8 mouse cellular contexts compared by ENCODE assay signal in the genomic region with DNA sequence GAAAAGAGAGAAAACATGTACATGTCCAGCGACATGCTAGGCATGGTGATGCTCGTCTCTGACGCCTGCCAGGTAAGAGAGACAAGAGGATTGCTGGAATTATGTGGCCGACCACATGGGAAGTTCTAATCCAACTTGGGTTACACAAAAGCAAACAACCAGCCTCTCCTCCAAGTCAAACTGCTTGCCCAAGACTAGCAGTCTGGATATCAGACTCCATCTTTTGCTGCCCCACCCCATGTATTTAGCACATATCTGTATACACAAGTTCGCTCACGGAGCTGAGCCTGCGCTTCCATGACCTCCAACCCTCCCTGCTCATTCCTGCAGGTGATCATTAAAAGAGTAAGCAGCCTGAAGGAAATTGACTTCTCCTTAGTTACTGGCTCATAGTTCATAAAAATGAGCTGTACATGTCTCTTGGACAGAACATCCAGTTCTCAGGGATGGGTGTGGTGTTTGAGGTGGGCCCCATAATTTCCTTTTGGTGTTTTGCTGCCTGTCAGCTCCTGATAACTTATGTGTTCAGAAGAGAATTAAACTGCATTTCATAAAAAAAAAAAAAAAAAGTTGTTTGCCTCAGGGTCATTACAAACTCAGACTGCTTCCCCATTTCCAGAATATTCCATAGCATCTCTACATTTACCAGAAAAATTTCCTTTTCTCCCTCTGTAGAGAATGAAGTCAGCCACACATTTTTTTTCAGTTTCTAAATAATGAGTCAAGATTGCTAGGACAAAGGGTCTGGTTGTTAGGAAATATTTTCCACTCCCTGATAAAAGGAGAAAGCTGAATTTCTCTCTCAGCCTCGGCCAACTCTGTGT. TPM values are rescaled to one million over a fixed set of nuclear protein-coding genes. Genes with fewer than 3 reads are reported as not detected.
DNase-seq lines count a peak whose midpoint lies in the region; ATAC-seq lines count a peak whose summit lies in the region.

No protein-coding gene starts in this region.

- H3K9ac ChIP-seq in intestine, embryonic 14.5 days (ENCODE audit: low read length) = no peak overlapping the region
- H3K9ac ChIP-seq in midbrain, embryonic 12.5 days (replicated peaks) = no peak overlapping the region

- peaks cover 30% of the 10 kb centered on the region for H3K36me3 ChIP-seq in erythroblast, embryonic 14.5 days (ENCODE audit: control insufficient read depth)
- H3K36me3 ChIP-seq in intestine, embryonic 14.5 days (ENCODE audit: control insufficient read depth, insufficient read depth, low read length) = no peaks in the 10 kb centered on the region
- no peaks in the 10 kb centered on the region for H3K36me3 ChIP-seq in midbrain, embryonic 12.5 days

- WGBS in intestine, embryonic 14.5 days = 71% methylated on average over 8 of the region's 8 CpGs
- WGBS in midbrain, embryonic 12.5 days = 81% methylated on average over 8 of the region's 8 CpGs

- no peak for ATAC-seq in intestine, embryonic 14.5 days (replicated peaks; ENCODE audit: low FRiP score, low TSS enrichment, low read depth)
- no peak for ATAC-seq in midbrain, embryonic 12.5 days (ENCODE audit: low FRiP score, low read depth)
- ATAC-seq in activated CD4-positive, CD25-positive, alpha-beta regulatory T cell, adult 4 months = no peak
- ATAC-seq in inflammation-experienced regulatory T-cells, adult 6 months = no peak

- peak; percentile 25 for DNase-seq in kidney, adult 9 months
- DNase-seq in kidney, postnatal 10 days = no peak
- no peak for DNase-seq in intestine, embryonic 14.5 days (ENCODE audit: low spot score)
- no peak for DNase-seq in urinary bladder, postnatal 36 days (ENCODE audit: low spot score in 2 of 2)

- H3K9me3 ChIP-seq in erythroblast, embryonic 14.5 days (ENCODE audit: control insufficient read depth, low read length) = peaks cover 2% of the 10 kb centered on the region; the same call in 1 of the 2 replicates
- H3K9me3 ChIP-seq in intestine, embryonic 14.5 days (ENCODE audit: control insufficient read depth, low read length) = no peaks in the 10 kb centered on the region
- H3K9me3 ChIP-seq in midbrain, embryonic 12.5 days = no peaks in the 10 kb centered on the region

- H3K27ac ChIP-seq in intestine, embryonic 14.5 days (ENCODE audit: low read depth) = peak overlapping the region; percentile 64; the same call in 1 of the 2 replicates
- no peak overlapping the region for H3K27ac ChIP-seq in midbrain, embryonic 12.5 days (replicated peaks)

- H3K4me3 ChIP-seq in erythroblast, embryonic 14.5 days (replicated peaks) = peak overlapping the region; percentile 72
- H3K4me3 ChIP-seq in intestine, embryonic 14.5 days (ENCODE audit: low read depth, low read length) = peak overlapping the region; percentile 69
- H3K4me3 ChIP-seq in midbrain, embryonic 12.5 days = peak overlapping the region; percentile 73

- peak overlapping the region; percentile 94 for H3K4me2 ChIP-seq in intestine, embryonic 14.5 days (ENCODE audit: low read length)
- peak overlapping the region; percentile 97 for H3K4me2 ChIP-seq in midbrain, embryonic 12.5 days (replicated peaks)

- peaks cover 25% of the 10 kb centered on the region for H3K27me3 ChIP-seq in erythroblast, embryonic 14.5 days (ENCODE audit: control insufficient read depth)
- H3K27me3 ChIP-seq in intestine, embryonic 14.5 days (replicated peaks; ENCODE audit: control insufficient read depth, insufficient read depth, low read length) = 0 out of 2 replicates have a peak, but pooled peaks cover 4% of the 10 kb centered on the region
- H3K27me3 ChIP-seq in midbrain, embryonic 12.5 days = peaks cover 26% of the 10 kb centered on the region

- H3K4me1 ChIP-seq in erythroblast, embryonic 14.5 days (ENCODE audit: control insufficient read depth) = peaks cover 80% of the 10 kb centered on the region
- peaks cover 21% of the 10 kb centered on the region for H3K4me1 ChIP-seq in intestine, embryonic 14.5 days (replicated peaks; ENCODE audit: control insufficient read depth, insufficient read depth, low read length)
- H3K4me1 ChIP-seq in midbrain, embryonic 12.5 days = peaks cover 7% of the 10 kb centered on the region

RNA-seq across cellular contexts. Expression of a gene that starts 0.7 kb away (rescaled TPM):
- 0.86 and 0.96 TPM in 2 replicates for polyA plus RNA-seq in erythroblast, embryonic 14.5 days (2012)
- polyA plus RNA-seq in intestine, embryonic 14.5 days (2014; fragmentation: Nextera tagmentation; extraction: Ambion mirVana) = not detected in 2 replicates
- not detected in 2 replicates for polyA plus RNA-seq in midbrain, embryonic 12.5 days (2016; fragmentation: Nextera tagmentation; extraction: Ambion mirVana)
- not detected for polyA plus RNA-seq in activated CD4-positive, CD25-positive, alpha-beta regulatory T cell, adult 4 months (2017; shearing (Covaris generic))
- polyA plus RNA-seq in inflammation-experienced regulatory T-cells, adult 6 months (2017; shearing (Covaris generic)) = not detected

RNA-seq across cellular contexts. Expression of a gene that starts 26.3 kb away (rescaled TPM):
- 2.0 and 2.5 TPM in 2 replicates for polyA plus RNA-seq in erythroblast, embryonic 14.5 days (2012)
- polyA plus RNA-seq in intestine, embryonic 14.5 days (2014; fragmentation: Nextera tagmentation; extraction: Ambion mirVana) = 27.1 and 28.9 TPM in 2 replicates
- 22.5 and 25.0 TPM in 2 replicates for polyA plus RNA-seq in midbrain, embryonic 12.5 days (2016; fragmentation: Nextera tagmentation; extraction: Ambion mirVana)
- polyA plus RNA-seq in activated CD4-positive, CD25-positive, alpha-beta regulatory T cell, adult 4 months (2017; shearing (Covaris generic)) = under 1 TPM in 1 of 2 experiments, not detected in 1; 0.20 TPM
- under 1 TPM in 1 of 3 experiments, not detected in 2; 0.38 TPM for polyA plus RNA-seq in inflammation-experienced regulatory T-cells, adult 6 months (2017; shearing (Covaris generic))

RNA-seq across cellular contexts. Expression of a gene that starts 52.2 kb away (rescaled TPM):
- 0.14 and 0.31 TPM in 2 replicates for polyA plus RNA-seq in erythroblast, embryonic 14.5 days (2012)
- 3.8 and 5.1 TPM in 2 replicates for polyA plus RNA-seq in intestine, embryonic 14.5 days (2014; fragmentation: Nextera tagmentation; extraction: Ambion mirVana)
- polyA plus RNA-seq in midbrain, embryonic 12.5 days (2016; fragmentation: Nextera tagmentation; extraction: Ambion mirVana) = 3.2 TPM in 2 replicates
- polyA plus RNA-seq in activated CD4-positive, CD25-positive, alpha-beta regulatory T cell, adult 4 months (2017; shearing (Covaris generic)) = not detected
- not detected for polyA plus RNA-seq in inflammation-experienced regulatory T-cells, adult 6 months (2017; shearing (Covaris generic))

RNA-seq across cellular contexts. Expression of a gene that starts 53.5 kb away (rescaled TPM):
- not detected in 2 replicates for polyA plus RNA-seq in erythroblast, embryonic 14.5 days (2012)
- not detected in 2 replicates for polyA plus RNA-seq in intestine, embryonic 14.5 days (2014; fragmentation: Nextera tagmentation; extraction: Ambion mirVana)
- polyA plus RNA-seq in midbrain, embryonic 12.5 days (2016; fragmentation: Nextera tagmentation; extraction: Ambion mirVana) = not detected in 2 replicates
- not detected for polyA plus RNA-seq in activated CD4-positive, CD25-positive, alpha-beta regulatory T cell, adult 4 months (2017; shearing (Covaris generic))
- not detected for polyA plus RNA-seq in inflammation-experienced regulatory T-cells, adult 6 months (2017; shearing (Covaris generic))

RNA-seq across cellular contexts. Expression of a gene that starts 56.3 kb away (rescaled TPM):
- polyA plus RNA-seq in erythroblast, embryonic 14.5 days (2012) = not detected in 2 replicates
- 0.11 TPM in 1 of 2 replicates, not detected in the other for polyA plus RNA-seq in intestine, embryonic 14.5 days (2014; fragmentation: Nextera tagmentation; extraction: Ambion mirVana)
- polyA plus RNA-seq in midbrain, embryonic 12.5 days (2016; fragmentation: Nextera tagmentation; extraction: Ambion mirVana) = not detected in 2 replicates
- not detected for polyA plus RNA-seq in activated CD4-positive, CD25-positive, alpha-beta regulatory T cell, adult 4 months (2017; shearing (Covaris generic))
- under 1 TPM in 2 of 3 experiments, not detected in 1; 0.47 to 0.50 TPM for polyA plus RNA-seq in inflammation-experienced regulatory T-cells, adult 6 months (2017; shearing (Covaris generic))
